Mouse (Mus musculus) G1E (cell line): ENCODE measurements around the gene Fam129c. TPM values are rescaled to one million over a fixed set of nuclear protein-coding genes. Genes with fewer than 3 reads are reported as not detected.

Experiments
- ATAC-seq: 2 replicates; pipeline ENCODE4 v1.8.0; 2016; ENCODE audit warnings: mild to moderate bottlenecking; ENCODE audit not compliant: insufficient number of reproducible peaks, poor library complexity, low FRiP score, severe bottlenecking; ENCODE audit errors: extremely low read depth
- DNase-seq: peaks from one replicate; pipeline ENCODE4 v3.0.0; 2012; ENCODE audit warnings: low spot score
- H3K27me3 ChIP-seq: 2 replicates; pipeline ENCODE4 v1.6.1; 2012; ENCODE audit warnings: mild to moderate bottlenecking, low read length, inconsistent platforms; ENCODE audit not compliant: insufficient read depth
- H3K36me3 ChIP-seq: replicated peaks from 2 replicates; pipeline ENCODE3; 2012; ENCODE audit warnings: mild to moderate bottlenecking, inconsistent platforms
- H3K4me1 ChIP-seq: 2 replicates; pipeline ENCODE4 v1.6.1; 2012; ENCODE audit warnings: low read depth, low read length, inconsistent platforms, mixed read lengths; ENCODE audit not compliant: insufficient read depth
- H3K4me3 ChIP-seq: 2 replicates; pipeline ENCODE4 v1.5.1; 2012; ENCODE audit warnings: low read depth, mild to moderate bottlenecking, inconsistent platforms, low read length, moderate library complexity, mixed read lengths
- H3K9me3 ChIP-seq: replicated peaks from 2 replicates; pipeline ENCODE4 v1.6.1; 2012; ENCODE audit warnings: inconsistent platforms
- CTCF ChIP-seq: IDR thresholded peaks from 2 replicates; pipeline ENCODE4 v1.5.1; 2012; ENCODE audit warnings: low read depth, low read length, inconsistent platforms, mixed read lengths
- GATA1 ChIP-seq: IDR thresholded peaks from 2 replicates; pipeline ENCODE4 v1.6.1; 2012; ENCODE audit warnings: borderline replicate concordance, low read length, inconsistent platforms, mixed read lengths
- GATA2 ChIP-seq: IDR thresholded peaks from 2 replicates; pipeline ENCODE4 v1.6.1; 2012; ENCODE audit warnings: low read depth, low read length, inconsistent platforms, borderline replicate concordance
- POLR2AphosphoS5 ChIP-seq: IDR thresholded peaks from 2 replicates; pipeline ENCODE4 v1.6.1; 2012; ENCODE audit warnings: low read depth, low read length, inconsistent platforms; ENCODE audit not compliant: insufficient replicate concordance
- TAL1 ChIP-seq: conservative IDR thresholded peaks from 2 replicates; pipeline ENCODE4 v1.6.1; 2012; ENCODE audit warnings: low read depth, low read length, inconsistent platforms, mixed read lengths
- polyA plus RNA-seq: library from polyadenylated mRNA; stranded (reverse); fragments of >175 nt; gene quantifications from 2 replicates; pipeline ENCODE4 v1.2.3, GENCODE M21; 2012
- total RNA-seq, 2 experiments: library from RNA; stranded (forward) in 1 of 2; stranded (reverse) in 1 of 2; fragments of 200-1000 nt in 1 of 2; fragments of >200 nt in 1 of 2; fragmentation: Nextera tagmentation in 1 of 2; gene quantifications; 2 replicates each; pipeline ENCODE4 v1.2.3; 2014 to 2017

Fam129c gene
- total and polyA plus RNA-seq, 3 experiments: 7.0 to 8.3 (median 8.1) TPM

DNA sequence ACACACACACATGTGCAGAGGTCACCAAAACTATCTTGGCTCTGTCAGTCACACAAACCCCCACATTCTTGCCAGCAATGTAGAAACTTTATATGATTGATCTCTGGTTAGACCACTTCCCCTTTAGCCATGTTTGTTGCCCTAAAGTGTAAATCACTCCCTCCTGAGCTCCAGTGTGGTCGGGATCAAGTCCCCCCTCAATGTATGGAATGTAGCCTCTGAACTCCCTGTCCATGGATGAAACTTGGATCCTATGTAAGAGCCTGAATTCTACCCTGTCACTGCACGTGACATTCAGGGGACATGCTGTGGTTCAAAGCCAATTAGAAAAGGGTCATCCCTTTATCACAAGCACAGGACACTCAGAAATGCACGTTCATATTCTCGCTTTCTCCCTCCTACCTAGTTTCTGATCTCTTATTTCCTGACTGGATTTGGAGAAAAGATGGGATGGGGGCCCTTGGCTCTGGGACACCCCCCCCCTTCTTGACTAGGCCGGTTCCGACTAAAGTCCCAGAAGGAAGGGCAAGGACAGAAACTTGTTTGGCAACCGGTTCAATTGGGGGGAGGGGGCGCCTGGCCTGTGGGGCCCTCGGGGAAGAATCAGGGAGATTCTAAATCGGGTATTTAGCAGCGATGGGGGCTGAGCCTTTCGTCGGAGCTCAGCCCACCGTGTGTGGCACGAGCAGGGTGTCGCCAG, 31.1 kb downstream of the Fam129c start:
- DNase-seq (no peak), ATAC-seq (no peak)
- TF ChIP-seq GATA1: no peak
- no peak for TF ChIP-seq GATA2
- TF ChIP-seq POLR2AphosphoS5: no peak
- TF ChIP-seq CTCF: no peak
- TF ChIP-seq TAL1: no peak
- Histone ChIP-seq H3K9me3 (peaks cover 15% of the 10 kb centered on the region), H3K4me1 (peaks cover 42% of the 10 kb centered on the region), H3K36me3 (peaks cover 52% of the 10 kb centered on the region), H3K27me3 (peaks cover 30% of the 10 kb centered on the region), H3K4me3 (no peak overlapping the region)

DNA sequence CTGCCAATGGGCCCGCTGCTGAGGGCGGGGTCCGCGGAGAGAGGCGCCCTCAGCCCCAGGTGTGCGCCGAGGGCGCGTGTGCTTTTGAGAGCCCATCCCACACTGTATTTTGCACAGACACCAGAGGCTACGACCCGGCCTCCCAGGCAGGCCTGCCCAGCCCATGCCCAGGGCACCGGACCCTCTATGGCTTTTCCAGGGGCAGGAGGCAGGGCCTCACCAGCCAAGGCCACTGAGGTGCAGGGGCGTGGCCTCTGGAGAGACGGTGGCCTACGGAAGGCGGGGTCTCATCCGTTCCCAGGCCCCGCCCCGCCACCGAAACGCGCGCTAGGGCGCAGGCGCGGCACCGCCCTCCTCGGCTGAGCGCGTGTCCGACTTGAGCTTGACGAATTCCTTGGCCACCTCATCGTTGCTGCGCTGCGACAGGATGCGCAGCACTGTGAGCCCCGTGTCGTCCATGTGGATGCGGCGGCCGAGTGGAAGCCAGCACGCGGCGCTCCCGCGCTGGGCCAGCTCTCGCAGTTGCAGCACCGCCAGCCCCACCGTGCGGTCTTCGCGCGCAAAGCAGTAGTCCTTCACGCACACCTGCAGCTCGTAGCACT, 31.7 kb downstream of the Fam129c start:
- Histone ChIP-seq H3K4me3 (peak overlapping the region; percentile 18; the same call in 1 of the 2 replicates), H3K27me3 (peaks cover 37% of the 10 kb centered on the region)

DNA sequence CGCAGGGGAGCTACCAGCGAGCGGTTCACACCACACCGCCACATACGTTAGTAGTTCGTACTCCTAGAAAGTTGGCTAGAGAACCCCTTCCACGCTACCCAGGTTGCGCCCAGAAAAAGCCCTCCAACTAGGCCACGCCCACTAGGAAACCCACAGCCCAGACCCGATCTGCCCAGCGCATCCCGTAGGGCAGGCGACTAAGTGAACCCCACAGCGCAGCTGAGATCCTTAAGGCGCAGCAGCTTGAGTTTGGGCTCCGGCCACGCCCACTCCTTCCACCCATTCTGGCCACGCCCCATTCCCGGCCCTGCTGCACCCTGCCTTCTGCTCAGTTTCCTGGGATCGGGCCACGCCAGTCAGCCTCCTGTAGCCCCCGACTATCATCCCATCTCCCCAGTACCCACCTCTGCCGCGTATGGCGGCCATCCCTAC, 32.3 kb downstream of the Fam129c start:
- ATAC-seq: no peak
- peak overlapping the region; percentile 18; the same call in 1 of the 2 replicates for H3K4me3 ChIP-seq
- peaks cover 54% of the 10 kb centered on the region for H3K4me1 ChIP-seq
- peaks cover 13% of the 10 kb centered on the region for H3K9me3 ChIP-seq
- peaks cover 43% of the 10 kb centered on the region for H3K27me3 ChIP-seq
- peaks cover 40% of the 10 kb centered on the region for H3K36me3 ChIP-seq
- no peak for DNase-seq
- no peak for TF ChIP-seq TAL1
- no peak for TF ChIP-seq CTCF
- TF ChIP-seq GATA2: no peak
- TF ChIP-seq GATA1: no peak
- no peak for TF ChIP-seq POLR2AphosphoS5

More for the DNA sequence above, 31.7 kb downstream of the Fam129c start:
- H3K9me3 ChIP-seq: peaks cover 13% of the 10 kb centered on the region
- peaks cover 46% of the 10 kb centered on the region for H3K36me3 ChIP-seq
- ATAC-seq: no peak
- peak; percentile 42 for DNase-seq
- TF ChIP-seq GATA1 (no peak), POLR2AphosphoS5 (no peak), TAL1 (no peak), CTCF (no peak)
- peaks cover 48% of the 10 kb centered on the region for H3K4me1 ChIP-seq

DNA sequence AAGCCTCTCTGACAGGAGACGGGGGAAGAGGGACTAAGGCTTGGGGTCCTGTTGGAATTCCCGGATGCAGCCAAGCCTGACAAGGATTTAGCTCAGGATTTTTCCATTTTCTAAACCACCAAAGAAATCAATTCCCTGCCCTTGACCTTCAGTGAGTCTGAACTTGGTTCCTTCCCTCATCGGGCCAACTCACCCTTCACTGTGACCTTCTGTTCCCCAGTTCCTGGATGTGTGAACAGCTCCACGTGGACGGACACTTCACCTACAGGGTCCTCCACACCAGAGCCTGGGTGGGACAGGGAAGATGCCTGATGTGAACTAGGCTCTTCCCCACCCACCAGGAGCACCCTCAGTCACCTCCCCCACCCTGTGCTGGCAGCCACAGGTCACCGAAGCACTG, 33.3 kb downstream of the Fam129c start:
- Histone ChIP-seq H3K36me3 (peaks cover 30% of the 10 kb centered on the region), H3K9me3 (peaks cover 13% of the 10 kb centered on the region), H3K4me1 (peaks cover 54% of the 10 kb centered on the region), H3K27me3 (peaks cover 52% of the 10 kb centered on the region), H3K4me3 (no peak overlapping the region)
- TF ChIP-seq POLR2AphosphoS5 (no peak), GATA1 (no peak), CTCF (no peak), GATA2 (no peak), TAL1 (no peak)
- ATAC-seq: no peak
- no peak for DNase-seq

DNA sequence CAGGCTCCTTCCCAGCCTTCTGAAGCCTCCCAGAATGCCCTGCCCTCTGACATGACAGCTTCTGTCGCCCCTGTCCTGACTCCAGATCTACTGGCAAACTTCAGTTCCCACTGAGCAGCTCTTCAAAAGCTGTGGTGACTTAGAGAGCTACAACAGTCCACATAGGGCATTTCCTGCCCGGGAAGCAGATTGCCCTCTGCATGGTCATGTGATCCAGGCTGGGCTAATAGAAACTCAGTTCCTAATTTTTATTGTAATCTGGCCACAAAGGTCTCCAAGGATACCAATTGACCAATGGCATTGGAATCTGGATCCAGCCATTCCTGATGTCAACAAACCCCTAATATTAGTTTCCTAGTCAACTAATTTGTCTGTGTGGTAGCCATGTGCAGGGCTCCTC, 34.4 kb downstream of the Fam129c start:
- H3K4me3 ChIP-seq: no peak overlapping the region

DNA sequence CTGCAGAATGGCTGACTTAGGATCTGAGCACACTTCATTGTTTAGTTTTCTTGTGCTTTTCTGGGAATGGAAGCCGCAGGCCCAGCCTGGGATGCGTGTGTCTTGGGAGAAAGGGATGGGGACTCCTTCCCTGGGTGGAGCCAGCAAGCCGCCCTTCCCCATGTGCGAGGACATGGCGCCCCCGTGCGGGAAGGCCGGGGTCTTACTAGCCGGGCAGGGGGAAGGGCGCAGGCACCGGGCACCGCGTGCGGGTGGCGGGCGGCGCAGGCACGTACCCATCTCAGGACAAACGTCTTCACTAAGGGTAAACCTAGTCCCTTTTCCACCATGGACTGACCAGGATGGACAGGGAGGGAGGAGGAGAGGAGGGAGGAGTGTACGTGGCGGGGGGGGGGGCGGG, 35.7 kb downstream of the Fam129c start:
- TF ChIP-seq TAL1: no peak
- TF ChIP-seq GATA2: no peak
- no peak for TF ChIP-seq POLR2AphosphoS5
- TF ChIP-seq CTCF: no peak
- no peak for TF ChIP-seq GATA1
- Histone ChIP-seq H3K27me3 (peaks cover 71% of the 10 kb centered on the region), H3K4me1 (peaks cover 46% of the 10 kb centered on the region), H3K4me3 (no peak overlapping the region), H3K36me3 (peaks cover 10% of the 10 kb centered on the region), H3K9me3 (peaks cover 13% of the 10 kb centered on the region)
- no peak for ATAC-seq
- DNase-seq: peak; percentile 50

More for the DNA sequence above, 34.4 kb downstream of the Fam129c start:
- Histone ChIP-seq H3K4me1 (peaks cover 54% of the 10 kb centered on the region), H3K27me3 (peaks cover 63% of the 10 kb centered on the region), H3K36me3 (peaks cover 20% of the 10 kb centered on the region), H3K9me3 (peaks cover 13% of the 10 kb centered on the region)
- ATAC-seq (no peak), DNase-seq (no peak)
- TF ChIP-seq GATA1: no peak
